Mouse (Mus musculus): ENCODE results near the gene Cldn34c4. TPM values are rescaled to one million over a fixed set of nuclear protein-coding genes. Genes with fewer than 3 reads are reported as not detected.

The Cldn34c4 gene
- not detected in 2 replicates for polyA plus RNA-seq (2014; fragmentation: Nextera tagmentation; extraction: Ambion mirVana)

- H3K36me3 ChIP-seq (ENCODE audit: control insufficient read depth, insufficient read depth, low read length), result no peaks in the 10 kb centered on the region
- DNase-seq (ENCODE audit: low spot score) (no peak), ATAC-seq (no peak)
- H3K4me1 ChIP-seq (ENCODE audit: control insufficient read depth, insufficient read depth, low read length), result no peaks in the 10 kb centered on the region
- H3K4me3 ChIP-seq (ENCODE audit: low read depth, low read length), result no peak within 1 kb of the TSS
- no peak within 1 kb of the TSS for H3K27ac ChIP-seq (ENCODE audit: low read depth, low read length)
- H3K27me3 ChIP-seq (replicated peaks; ENCODE audit: control insufficient read depth, insufficient read depth, low read length), result no peaks in the 10 kb centered on the region
- no peak within 1 kb of the TSS for H3K9ac ChIP-seq (ENCODE audit: low read length)
- H3K4me2 ChIP-seq (ENCODE audit: low read length), result no peak within 1 kb of the TSS
- 60% methylated on average over 2 of the region's 2 CpGs for WGBS
- no peaks in the 10 kb centered on the region for H3K9me3 ChIP-seq (replicated peaks; ENCODE audit: control insufficient read depth, low read length)
Observed at GRCm38 (mm10) chrX:127736454-127736853, at the start of gene Cldn34c4. TSS of gene Cldn34c4 (minus strand) at chrX:127736554.

GRCm38 (mm10) chrX:127747062-127747461 is 10.7 kb upstream of the Cldn34c4 start:
- no peaks in the 10 kb centered on the region for H3K4me1 ChIP-seq (ENCODE audit: control insufficient read depth, insufficient read depth, low read length)
- H3K36me3 ChIP-seq (ENCODE audit: control insufficient read depth, insufficient read depth, low read length), result no peaks in the 10 kb centered on the region
- DNase-seq (ENCODE audit: low spot score) (no peak), ATAC-seq (no peak)
- no peaks in the 10 kb centered on the region for H3K9me3 ChIP-seq (replicated peaks; ENCODE audit: control insufficient read depth, low read length)
- H3K27ac ChIP-seq (ENCODE audit: low read depth, low read length), result no peak overlapping the region
- WGBS, result 70% methylated on average over 4 of the region's 4 CpGs
- H3K4me2 ChIP-seq (ENCODE audit: low read length), result no peak overlapping the region
- no peaks in the 10 kb centered on the region for H3K27me3 ChIP-seq (replicated peaks; ENCODE audit: control insufficient read depth, insufficient read depth, low read length)
- no peak overlapping the region for H3K4me3 ChIP-seq (ENCODE audit: low read depth, low read length)
- no peak overlapping the region for H3K9ac ChIP-seq (ENCODE audit: low read length)
